Mouse (Mus musculus) spleen, postnatal 36 days (tissue): ENCODE measurements around the gene Mocs1.

ENCODE experiments used
- DNase-seq, 2 experiments: peaks; one replicate each; pipeline ENCODE4 v3.0.0; 2022; ENCODE audit warnings: low spot score in 2 of 2, mixed read lengths in 1 of 2

Mocs1 gene

GRCm38 (mm10) chr17:49481876-49482275 lies 53.7 kb downstream of the Mocs1 start:
- DNase-seq, result no peak

GRCm38 (mm10) chr17:49484435-49484834 lies 56.3 kb downstream of the Mocs1 start:
- DNase-seq, result no peak

- DNase-seq, result no peak
Observed at GRCm38 (mm10) chr17:49489098-49489497, 60.9 kb downstream of the Mocs1 start.

- DNase-seq, result no peak
Observed at GRCm38 (mm10) chr17:49493276-49493675, 65.1 kb downstream of the Mocs1 start.

- no peak for DNase-seq
Observed at GRCm38 (mm10) chr17:49498169-49498568, 70.0 kb downstream of the Mocs1 start.

- DNase-seq, result no peak
Observed at GRCm38 (mm10) chr17:49499635-49500034, 71.5 kb downstream of the Mocs1 start.

- DNase-seq, result no peak
Observed at GRCm38 (mm10) chr17:49500234-49500633, 72.1 kb downstream of the Mocs1 start.

- DNase-seq, result no peak
Observed at GRCm38 (mm10) chr17:49503246-49503900, 75.2 kb downstream of the Mocs1 start.
